Mouse (Mus musculus) testis, adult 2 months (tissue): Measurements from ENCODE around the gene Cmtm7.

Source experiments
- CTCF ChIP-seq: fragments of 200-500 bp; IDR thresholded peaks from 2 replicates; pipeline ENCODE4 v1.5.1; 2012; ENCODE audit warnings: low read depth, mild to moderate bottlenecking, inconsistent platforms, low read length, moderate library complexity; ENCODE audit not compliant: control insufficient read depth, insufficient read depth, insufficient replicate concordance
- POLR2A ChIP-seq: fragments of 200-500 bp; IDR thresholded peaks from 2 replicates; pipeline ENCODE4 v1.6.1; 2012; ENCODE audit warnings: low read depth, mild to moderate bottlenecking, inconsistent platforms, low read length, moderate library complexity; ENCODE audit not compliant: control insufficient read depth

DNA sequence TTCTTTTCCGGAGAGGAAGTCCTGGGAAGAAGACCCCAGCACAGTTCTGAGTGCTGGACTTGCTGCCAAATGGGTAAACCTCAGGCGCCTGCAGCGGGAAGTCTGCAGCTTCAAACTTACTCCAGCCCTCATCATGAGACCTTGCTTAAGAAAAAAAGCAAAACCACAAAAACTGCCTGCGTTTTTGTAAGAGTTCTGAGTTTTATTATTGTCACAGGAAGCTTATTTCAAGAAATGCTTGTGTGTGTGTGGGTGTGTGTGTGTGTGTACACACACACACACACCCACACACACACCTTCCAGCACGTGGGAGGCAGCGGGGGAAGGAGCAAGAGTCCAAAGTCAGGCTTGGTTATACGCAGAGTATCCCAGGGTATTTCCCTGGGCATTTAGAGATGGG is 23.4 kb downstream of the Cmtm7 start:
- TF ChIP-seq CTCF (no peak), POLR2A (no peak)
